Mouse (Mus musculus) limb, embryonic 14.5 days (tissue): Measurements from ENCODE around the gene Hoxc13. TPM values are rescaled to one million over a fixed set of nuclear protein-coding genes. Genes with fewer than 3 reads are reported as not detected.

ENCODE experiments used
- ATAC-seq: fragments of 200-750 bp; cut with Nextera tagmentation; 2 replicates; pipeline ENCODE4 v1.8.0; 2017; ENCODE audit warnings: low read depth, moderate number of reproducible peaks, moderate TSS enrichment; ENCODE audit not compliant: low FRiP score
- DNase-seq: peaks from one replicate; pipeline ENCODE4 v3.0.0-alpha.2; 2015; ENCODE audit warnings: low spot score
- H3K27ac ChIP-seq: fragments of 300-500 bp; sonication (generic); replicated peaks from 2 replicates; pipeline ENCODE4 v1.5.1; 2014; ENCODE audit warnings: low read depth, mild to moderate bottlenecking, low read length, moderate library complexity, mixed read lengths
- H3K27me3 ChIP-seq: fragments of 300-500 bp; sonication (generic); 2 replicates; pipeline ENCODE4 v1.6.1; 2014; ENCODE audit warnings: low read length, mixed read lengths; ENCODE audit not compliant: control insufficient read depth, insufficient read depth
- H3K36me3 ChIP-seq: fragments of 300-500 bp; sonication (generic); 2 replicates; pipeline ENCODE4 v1.6.1; 2014; ENCODE audit warnings: mild to moderate bottlenecking, low read length, moderate library complexity, mixed read lengths; ENCODE audit not compliant: control insufficient read depth, insufficient read depth
- H3K4me1 ChIP-seq: fragments of 300-500 bp; sonication (generic); 2 replicates; pipeline ENCODE4 v1.6.1; 2014; ENCODE audit warnings: antibody characterized with exemption, low read length, mixed read lengths; ENCODE audit not compliant: control insufficient read depth, insufficient read depth
- H3K4me2 ChIP-seq: fragments of 300-500 bp; sonication (generic); replicated peaks from 2 replicates; pipeline ENCODE4 v1.6.1; 2014; ENCODE audit warnings: low read depth, mild to moderate bottlenecking, low read length, moderate library complexity; ENCODE audit not compliant: severe bottlenecking
- H3K4me3 ChIP-seq: fragments of 300-500 bp; sonication (generic); replicated peaks from 2 replicates; pipeline ENCODE4 v1.5.1; 2014; ENCODE audit warnings: low read length
- H3K9ac ChIP-seq: fragments of 300-500 bp; sonication (generic); 2 replicates; pipeline ENCODE4 v1.6.1; 2014; ENCODE audit warnings: mild to moderate bottlenecking, low read depth, low read length, moderate library complexity; ENCODE audit not compliant: severe bottlenecking
- H3K9me3 ChIP-seq: fragments of 300-500 bp; sonication (generic); 2 replicates; pipeline ENCODE4 v1.6.1; 2016; ENCODE audit warnings: low read length; ENCODE audit not compliant: control insufficient read depth
- POLR2A ChIP-seq: fragments of 200-500 bp; IDR thresholded peaks from 2 replicates; pipeline ENCODE4 v1.8.0; 2012; ENCODE audit warnings: inconsistent platforms, mild to moderate bottlenecking, moderate library complexity, borderline replicate concordance; ENCODE audit not compliant: insufficient read depth, insufficient read length; ENCODE audit errors: extremely low read depth
- WGBS: fragments of 180-500 bp; shearing (Covaris S2); extraction: QIAGEN DNeasy Blood & Tissue Kit; methylation state at CpG from one replicate; pipeline ENCODE4 v1.1.7; 2014; 5-methylcytosine and 5-hydroxymethylcytosine counted together
- polyA plus RNA-seq, 2 experiments: library from polyadenylated mRNA; depleted of rRNA in 1 of 2; stranded (reverse) in 1 of 2; unstranded in 1 of 2; fragments of >200 nt; fragmentation: Nextera tagmentation in 1 of 2; extraction: Ambion mirVana in 1 of 2; gene quantifications; 2 replicates each; pipeline versions ENCODE4 v1.2.1 to v1.2.3; 2012 to 2014

Hoxc13 gene
- polyA plus RNA-seq (2012; rRNA removed) (2.5 and 2.9 TPM in 2 replicates), polyA plus RNA-seq (2014; fragmentation: Nextera tagmentation; extraction: Ambion mirVana) (6.1 and 7.7 TPM in 2 replicates)

DNA sequence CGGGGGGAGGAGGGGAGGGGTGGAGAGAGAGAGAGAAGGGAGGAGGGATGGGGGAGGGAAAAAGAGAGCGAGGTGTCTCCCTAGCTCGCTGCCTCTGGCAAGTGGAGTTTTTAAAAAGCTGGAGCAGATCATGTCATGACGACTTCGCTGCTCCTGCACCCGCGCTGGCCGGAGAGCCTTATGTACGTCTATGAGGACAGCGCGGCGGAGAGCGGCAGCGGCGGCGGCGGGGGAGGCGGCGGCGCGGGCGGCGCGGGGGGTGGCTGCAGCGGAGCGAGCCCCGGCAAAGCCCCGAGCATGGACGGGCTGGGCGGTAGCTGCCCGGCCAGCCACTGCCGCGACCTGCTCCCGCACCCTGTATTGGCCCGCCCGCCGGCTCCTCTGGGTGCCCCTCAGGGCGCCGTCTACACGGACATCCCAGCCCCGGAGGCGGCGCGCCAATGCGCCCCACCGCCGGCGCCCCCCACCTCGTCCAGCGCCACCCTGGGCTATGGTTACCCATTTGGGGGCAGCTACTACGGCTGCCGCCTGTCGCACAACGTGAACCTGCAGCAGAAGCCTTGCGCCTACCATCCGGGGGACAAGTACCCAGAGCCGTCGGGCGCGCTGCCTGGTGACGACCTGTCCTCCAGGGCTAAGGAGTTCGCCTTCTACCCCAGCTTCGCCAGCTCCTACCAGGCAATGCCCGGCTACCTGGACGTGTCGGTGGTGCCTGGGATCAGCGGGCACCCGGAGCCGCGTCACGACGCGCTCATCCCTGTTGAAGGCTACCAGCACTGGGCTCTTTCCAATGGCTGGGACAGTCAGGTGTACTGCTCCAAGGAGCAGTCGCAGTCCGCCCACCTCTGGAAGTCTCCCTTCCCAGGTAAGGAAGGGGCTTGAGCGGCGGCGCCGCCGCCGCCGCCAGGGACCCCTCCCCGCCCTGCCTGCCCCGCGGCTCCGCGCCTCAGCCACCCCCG, at the start of gene Hoxc13:
Hoxc13 (plus strand) TSS at position 51 of the 959 bp plus-strand sequence.
- Histone ChIP-seq H3K4me1 (no peaks in the 10 kb centered on the region; the same call in 1 of the 2 replicates), H3K9me3 (no peaks in the 10 kb centered on the region), H3K4me3 (peak within 1 kb of the TSS; percentile 31), H3K27me3 (peaks cover 96% of the 10 kb centered on the region), H3K9ac (no peak within 1 kb of the TSS), H3K4me2 (peak within 1 kb of the TSS; percentile 34; the same call in 1 of the 2 replicates), H3K36me3 (no peaks in the 10 kb centered on the region), H3K27ac (no peak within 1 kb of the TSS)
- WGBS = under 1% methylated on average over 35 of the region's 88 CpGs
- ATAC-seq = peak; percentile 23; the same call in 1 of the 2 replicates
- DNase-seq = no peak
- TF ChIP-seq POLR2A = no peak

DNA sequence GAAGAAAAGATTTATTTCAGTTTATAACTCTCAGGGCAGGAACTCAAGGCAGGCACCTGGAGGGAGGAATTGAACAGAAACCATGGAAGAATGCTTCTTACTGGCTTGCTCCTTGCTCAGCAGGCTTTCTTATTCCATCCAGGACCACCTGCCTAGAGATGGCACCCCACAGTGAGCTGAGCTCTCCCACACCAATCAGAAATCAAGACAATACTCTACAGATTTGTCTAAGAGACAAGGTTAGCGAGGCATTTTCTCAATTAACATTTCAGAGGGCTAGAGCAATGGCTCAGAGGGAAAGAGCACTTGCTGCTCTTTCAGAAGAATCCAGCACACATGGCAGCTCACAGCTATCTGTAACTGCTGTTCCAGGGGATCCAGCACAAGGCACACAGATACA, 35.1 kb upstream of the Hoxc13 start:
- Histone ChIP-seq H3K4me1 (no peaks in the 10 kb centered on the region), H3K27me3 (no peaks in the 10 kb centered on the region), H3K4me2 (no peak overlapping the region), H3K9me3 (no peaks in the 10 kb centered on the region), H3K4me3 (no peak overlapping the region), H3K36me3 (no peaks in the 10 kb centered on the region), H3K9ac (no peak overlapping the region), H3K27ac (no peak overlapping the region)
- no peak for ATAC-seq
- no peak for TF ChIP-seq POLR2A
- no peak for DNase-seq
- WGBS = 42% methylated on average over 1 of the region's 1 CpGs

DNA sequence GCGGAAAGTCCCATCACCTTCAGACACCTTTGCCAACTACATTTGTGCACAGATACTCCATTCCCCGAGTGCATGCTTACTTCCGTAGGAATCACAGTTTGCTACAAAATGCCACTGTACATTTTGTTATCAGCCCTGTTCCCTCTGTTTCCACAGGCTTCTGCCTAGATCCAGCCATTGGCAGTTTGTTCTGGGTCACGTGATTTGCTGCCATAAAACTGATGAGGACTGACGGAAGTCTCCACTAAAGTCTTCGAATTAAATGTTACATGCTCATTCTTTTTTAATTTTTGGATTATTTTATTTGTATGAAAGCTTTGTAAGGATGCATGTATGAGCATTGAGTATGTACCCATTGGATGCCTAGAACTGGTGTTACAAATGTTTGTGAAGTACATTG, 25.8 kb upstream of the Hoxc13 start:
- H3K36me3 ChIP-seq = no peaks in the 10 kb centered on the region
- H3K4me2 ChIP-seq = no peak overlapping the region
- WGBS = 76% methylated on average over 6 of the region's 6 CpGs
- no peaks in the 10 kb centered on the region for H3K4me1 ChIP-seq
- TF ChIP-seq POLR2A = no peak
- H3K27me3 ChIP-seq = no peaks in the 10 kb centered on the region
- H3K4me3 ChIP-seq = no peak overlapping the region
- no peaks in the 10 kb centered on the region for H3K9me3 ChIP-seq
- no peak for DNase-seq
- no peak overlapping the region for H3K9ac ChIP-seq
- ATAC-seq = no peak
- no peak overlapping the region for H3K27ac ChIP-seq

DNA sequence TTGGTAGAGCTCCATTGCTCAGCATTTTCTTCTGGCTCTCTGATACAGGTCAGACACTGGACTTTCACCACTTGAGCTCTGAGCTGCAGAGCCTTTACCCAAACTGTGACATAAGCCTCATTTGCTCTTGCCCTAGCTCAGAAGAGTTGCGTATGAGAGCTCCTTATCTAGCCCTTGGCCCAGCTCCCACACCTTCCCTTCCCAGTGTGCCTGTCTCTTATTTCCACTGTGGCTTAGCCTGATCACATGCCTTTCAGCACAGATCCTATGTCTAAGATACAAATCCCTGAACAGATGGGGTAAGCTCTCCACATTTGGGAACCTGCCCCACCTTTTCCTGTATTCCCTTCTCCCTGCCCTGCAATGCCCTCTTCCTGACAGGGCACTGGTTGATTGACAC, 16.0 kb upstream of the Hoxc13 start:
- H3K9me3 ChIP-seq = no peaks in the 10 kb centered on the region
- no peak overlapping the region for H3K4me3 ChIP-seq
- peaks cover 56% of the 10 kb centered on the region for H3K27me3 ChIP-seq
- H3K4me1 ChIP-seq = no peaks in the 10 kb centered on the region
- DNase-seq (no peak), ATAC-seq (no peak)
- H3K27ac ChIP-seq = no peak overlapping the region
- no peak for TF ChIP-seq POLR2A
- no peak overlapping the region for H3K9ac ChIP-seq
- no peak overlapping the region for H3K4me2 ChIP-seq
- H3K36me3 ChIP-seq = no peaks in the 10 kb centered on the region
- WGBS = 62% methylated on average over 1 of the region's 1 CpGs

DNA sequence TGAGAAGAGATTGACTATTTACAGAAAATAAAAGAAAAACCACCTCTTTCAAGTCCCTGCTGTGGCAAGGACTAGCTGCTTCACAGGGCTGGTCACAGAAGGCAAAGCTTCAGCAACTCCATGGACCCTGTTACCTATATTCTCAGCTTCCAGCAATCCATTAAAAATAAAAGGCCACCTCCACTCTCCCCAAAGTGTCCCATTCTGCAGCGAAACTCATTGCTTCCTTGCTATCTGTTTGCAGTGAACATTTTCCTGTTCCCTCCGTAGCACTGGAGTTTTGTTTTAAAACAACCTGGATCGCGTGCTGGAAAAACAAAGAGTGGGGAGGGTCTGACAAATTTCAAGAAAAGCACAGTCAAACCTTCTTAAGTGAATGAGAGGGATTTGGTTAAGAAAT, 11.4 kb upstream of the Hoxc13 start:
- ATAC-seq = no peak
- Histone ChIP-seq H3K27ac (no peak overlapping the region), H3K9me3 (no peaks in the 10 kb centered on the region), H3K4me1 (no peaks in the 10 kb centered on the region), H3K4me3 (no peak overlapping the region), H3K27me3 (peaks cover 85% of the 10 kb centered on the region), H3K4me2 (no peak overlapping the region), H3K36me3 (no peaks in the 10 kb centered on the region), H3K9ac (no peak overlapping the region)
- no peak for TF ChIP-seq POLR2A
- no peak for DNase-seq
- WGBS = 7% methylated on average over 4 of the region's 4 CpGs
